Mouse (Mus musculus) kidney, embryonic 15.5 days (tissue): ENCODE results near the gene Lrp2bp. TPM values are rescaled to one million over a fixed set of nuclear protein-coding genes. Genes with fewer than 3 reads are reported as not detected.

ENCODE experiments used
- ATAC-seq: fragments of 200-750 bp; cut with Nextera tagmentation; replicated peaks from 2 replicates; pipeline ENCODE4 v1.8.0; 2017; ENCODE audit warnings: moderate TSS enrichment; ENCODE audit not compliant: low FRiP score
- H3K27ac ChIP-seq: fragments of 300-500 bp; sonication (generic); 2 replicates; pipeline ENCODE4 v1.5.1; 2015; ENCODE audit warnings: mild to moderate bottlenecking, inconsistent platforms
- H3K27me3 ChIP-seq: fragments of 300-500 bp; sonication (generic); 2 replicates; pipeline ENCODE4 v1.6.1; 2015; ENCODE audit warnings: inconsistent platforms
- H3K36me3 ChIP-seq: fragments of 300-500 bp; sonication (generic); 2 replicates; pipeline ENCODE4 v1.6.1; 2015; ENCODE audit warnings: inconsistent platforms
- H3K4me1 ChIP-seq: fragments of 300-500 bp; sonication (generic); 2 replicates; pipeline ENCODE4 v1.6.1; 2015; ENCODE audit warnings: inconsistent platforms
- H3K4me2 ChIP-seq: fragments of 300-500 bp; sonication (generic); 2 replicates; pipeline ENCODE4 v1.6.1; 2015; ENCODE audit warnings: moderate library complexity, mild to moderate bottlenecking, inconsistent platforms
- H3K4me3 ChIP-seq: fragments of 300-500 bp; sonication (generic); replicated peaks from 2 replicates; pipeline ENCODE4 v1.5.1; 2015; ENCODE audit warnings: mild to moderate bottlenecking, inconsistent platforms
- H3K9ac ChIP-seq: fragments of 300-500 bp; sonication (generic); 2 replicates; pipeline ENCODE4 v1.6.1; 2015; ENCODE audit warnings: mild to moderate bottlenecking, inconsistent platforms
- H3K9me3 ChIP-seq: fragments of 300-500 bp; sonication (generic); replicated peaks from 2 replicates; pipeline ENCODE4 v1.6.1; 2016; ENCODE audit warnings: inconsistent platforms
- WGBS: fragments of 180-500 bp; shearing (Covaris S2); methylation state at CpG from one replicate; pipeline ENCODE4 v1.1.7; 2015; ENCODE audit warnings: mixed read lengths; 5-methylcytosine and 5-hydroxymethylcytosine counted together
- polyA plus RNA-seq: library from polyadenylated mRNA; unstranded; fragments of >200 nt; fragmentation: Nextera tagmentation; extraction: Ambion mirVana; gene quantifications from 2 replicates; pipeline ENCODE4 v1.2.1, GENCODE M21; 2015

The Lrp2bp gene
- polyA plus RNA-seq, 1 experiment from 2014 or later = 0.61 TPM

DNA sequence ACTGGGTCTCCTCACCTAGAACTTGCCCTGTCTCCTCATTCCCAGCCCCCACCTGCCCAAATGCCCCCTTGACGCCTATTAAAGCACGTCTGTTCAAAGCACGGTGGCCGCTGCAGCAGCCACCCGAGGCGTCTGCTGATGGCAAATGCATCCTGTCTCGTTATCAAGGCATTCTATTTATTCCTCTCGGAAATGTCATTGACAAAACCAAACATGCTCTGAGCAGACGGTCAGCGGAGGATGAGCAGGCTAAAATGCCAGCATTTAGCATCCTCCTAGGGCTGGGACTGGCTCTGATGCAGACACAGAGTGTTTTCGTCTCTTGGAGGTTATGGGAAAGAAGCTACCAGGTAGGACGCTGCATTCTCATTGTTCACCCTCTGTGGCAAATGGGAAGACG lies 41.2 kb downstream of the Lrp2bp start:
- Histone ChIP-seq H3K27me3 (no peaks in the 10 kb centered on the region), H3K36me3 (peaks cover 26% of the 10 kb centered on the region)
- 78% methylated on average over 13 of the region's 13 CpGs for WGBS

GRCm38 (mm10) chr8:46072798-46073197 lies 73.7 kb downstream of the Lrp2bp start:
- 89% methylated on average over 5 of the region's 5 CpGs for WGBS
- Histone ChIP-seq H3K9me3 (no peaks in the 10 kb centered on the region), H3K4me2 (no peak overlapping the region), H3K36me3 (0 out of 2 replicates have a peak, but pooled peaks cover 3% of the 10 kb centered on the region), H3K4me3 (no peak overlapping the region), H3K27me3 (no peaks in the 10 kb centered on the region), H3K27ac (no peak overlapping the region), H3K9ac (no peak overlapping the region), H3K4me1 (no peaks in the 10 kb centered on the region)
- no peak for ATAC-seq

More for the DNA sequence above, 41.2 kb downstream of the Lrp2bp start:
- Histone ChIP-seq H3K27ac (no peak overlapping the region), H3K9me3 (no peaks in the 10 kb centered on the region), H3K4me2 (no peak overlapping the region), H3K4me3 (no peak overlapping the region), H3K4me1 (no peaks in the 10 kb centered on the region), H3K9ac (no peak overlapping the region)
- no peak for ATAC-seq

GRCm38 (mm10) chr8:46073540-46074140 lies 74.5 kb downstream of the Lrp2bp start:
- H3K4me1 ChIP-seq = no peaks in the 10 kb centered on the region
- no peak overlapping the region for H3K4me3 ChIP-seq
- no peak overlapping the region for H3K27ac ChIP-seq
- no peak for ATAC-seq
- H3K27me3 ChIP-seq = no peaks in the 10 kb centered on the region
- 0 out of 2 replicates have a peak, but pooled peaks cover 2% of the 10 kb centered on the region for H3K36me3 ChIP-seq
- no peak overlapping the region for H3K4me2 ChIP-seq
- 83% methylated on average over 2 of the region's 2 CpGs for WGBS
- H3K9ac ChIP-seq = no peak overlapping the region
- no peaks in the 10 kb centered on the region for H3K9me3 ChIP-seq

GRCm38 (mm10) chr8:46075223-46075622 lies 76.1 kb downstream of the Lrp2bp start:
- H3K4me2 ChIP-seq = no peak overlapping the region
- H3K36me3 ChIP-seq = 0 out of 2 replicates have a peak, but pooled peaks cover 8% of the 10 kb centered on the region
- ATAC-seq = no peak
- H3K9me3 ChIP-seq = no peaks in the 10 kb centered on the region
- no peaks in the 10 kb centered on the region for H3K27me3 ChIP-seq
- H3K9ac ChIP-seq = no peak overlapping the region
- H3K4me3 ChIP-seq = no peak overlapping the region
- no peaks in the 10 kb centered on the region for H3K4me1 ChIP-seq
- WGBS = 85% methylated on average over 5 of the region's 5 CpGs
- H3K27ac ChIP-seq = no peak overlapping the region

GRCm38 (mm10) chr8:46078866-46079265 lies 79.8 kb downstream of the Lrp2bp start:
- H3K4me2 ChIP-seq = no peak overlapping the region
- 82% methylated on average over 6 of the region's 6 CpGs for WGBS
- H3K9me3 ChIP-seq = no peaks in the 10 kb centered on the region
- H3K4me1 ChIP-seq = no peaks in the 10 kb centered on the region
- no peak overlapping the region for H3K4me3 ChIP-seq
- H3K36me3 ChIP-seq = 0 out of 2 replicates have a peak, but pooled peaks cover 8% of the 10 kb centered on the region
- no peak for ATAC-seq
- no peak overlapping the region for H3K27ac ChIP-seq
- H3K9ac ChIP-seq = no peak overlapping the region
- no peaks in the 10 kb centered on the region for H3K27me3 ChIP-seq

Other genes with a start within 250 kb of the Lrp2bp start
- 13.2 and 23.7 TPM in 2 replicates for gene Pdlim3, start 113.8 kb upstream of the Lrp2bp start, polyA plus RNA-seq
- gene Ccdc110, start 64.7 kb upstream of the Lrp2bp start, polyA plus RNA-seq = not detected in 2 replicates
- 4.9 and 5.5 TPM in 2 replicates for gene 1700029J07Rik, start 24.1 kb upstream of the Lrp2bp start, polyA plus RNA-seq
- 81.8 and 83.5 TPM in 2 replicates for gene Ufsp2, start 23.8 kb upstream of the Lrp2bp start, polyA plus RNA-seq
- gene Ankrd37, start 6.4 kb downstream of the Lrp2bp start, polyA plus RNA-seq = 23.6 and 24.9 TPM in 2 replicates
- 23.7 and 31.0 TPM in 2 replicates for gene Cfap97, start 152.5 kb downstream of the Lrp2bp start, polyA plus RNA-seq
- gene Snx25, start 152.9 kb downstream of the Lrp2bp start, polyA plus RNA-seq = 5.1 and 6.3 TPM in 2 replicates
- 561 and 585 TPM in 2 replicates for gene Slc25a4, start 212.0 kb downstream of the Lrp2bp start, polyA plus RNA-seq